8 mouse cellular contexts compared by ENCODE assay signal in the genomic region with DNA sequence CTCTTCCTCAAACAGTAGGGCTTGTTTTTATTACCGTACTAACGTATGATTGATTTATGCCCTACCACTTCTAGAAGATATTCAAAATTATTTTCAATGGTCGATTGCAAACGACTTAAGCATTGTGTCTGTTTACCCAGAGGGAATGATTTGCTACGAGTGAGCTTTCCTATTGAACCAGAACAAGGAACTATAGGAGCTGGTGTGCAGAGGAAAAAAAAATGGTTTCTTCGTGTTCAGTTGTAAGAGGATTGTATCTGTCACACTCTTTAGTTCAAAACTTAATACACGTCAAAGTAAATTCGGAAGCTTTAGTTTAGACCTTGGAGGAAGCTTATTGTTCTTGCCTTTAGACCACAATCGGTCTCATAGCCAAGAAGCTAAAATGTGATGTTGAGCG. TPM values are rescaled to one million over a fixed set of nuclear protein-coding genes. Genes with fewer than 3 reads are reported as not detected.
DNase-seq lines count a peak whose midpoint lies in the region; ATAC-seq and TF ChIP-seq lines count a peak whose summit lies in the region.

No protein-coding gene starts in this region.

- H3K27me3 ChIP-seq in heart, embryonic 14.5 days (ENCODE audit: control insufficient read depth, insufficient read depth, low read length): no peaks in the 10 kb centered on the region
- H3K27me3 ChIP-seq in hindbrain, embryonic 11.5 days (ENCODE audit: control insufficient read depth, insufficient read depth, low read length): no peaks in the 10 kb centered on the region
- no peaks in the 10 kb centered on the region for H3K27me3 ChIP-seq in midbrain, embryonic 10.5 days (ENCODE audit: low read depth, poor library complexity, severe bottlenecking)

- H3K27ac ChIP-seq in heart, embryonic 14.5 days (replicated peaks in 1 of 2; ENCODE audit: control insufficient read depth in 1 of 2, insufficient read depth in 1 of 2, low read depth in 2 of 2, low read length in 2 of 2): peak overlapping the region; percentile 40 to 61
- peak overlapping the region; percentile 84 for H3K27ac ChIP-seq in bone marrow macrophage, adult 2 months (ENCODE audit: insufficient read depth, low read depth, low read length)
- H3K27ac ChIP-seq in hindbrain, embryonic 11.5 days (ENCODE audit: low read depth, low read length): peak overlapping the region; percentile 93
- peak overlapping the region; percentile 98 for H3K27ac ChIP-seq in midbrain, embryonic 10.5 days (replicated peaks)

- H3K9me3 ChIP-seq in heart, embryonic 14.5 days (ENCODE audit: control insufficient read depth, low read length): no peaks in the 10 kb centered on the region
- H3K9me3 ChIP-seq in hindbrain, embryonic 11.5 days (ENCODE audit: control insufficient read depth, low read length): no peaks in the 10 kb centered on the region
- no peaks in the 10 kb centered on the region for H3K9me3 ChIP-seq in midbrain, embryonic 10.5 days (replicated peaks)

- WGBS in heart, embryonic 14.5 days: 25% methylated on average over 10 of the region's 10 CpGs
- WGBS in hindbrain, embryonic 11.5 days: 31% methylated on average over 10 of the region's 10 CpGs
- 34% methylated on average over 10 of the region's 10 CpGs for WGBS in midbrain, embryonic 10.5 days

- no peak for DNase-seq in heart, adult 8-10 months (ENCODE audit: low spot score)
- peak; percentile 37 for DNase-seq in hindbrain, embryonic 11.5 days (ENCODE audit: low spot score)
- DNase-seq in midbrain, embryonic 10.5 days (ENCODE audit: low spot score): no peak
- no peak for DNase-seq in frontal cortex, postnatal 14 days (ENCODE audit: low spot score in 2 of 2)
- DNase-seq in adrenal gland, postnatal 4 days (ENCODE audit: low spot score in 2 of 2): no peak
- DNase-seq in MN1 (ENCODE audit: low spot score): no peak

- H3K4me3 ChIP-seq in heart, embryonic 14.5 days (ENCODE audit: control insufficient read depth in 1 of 2, insufficient read depth in 1 of 2, low read depth in 1 of 2, low read length in 2 of 2): peak overlapping the region; percentile 64 to 84
- H3K4me3 ChIP-seq in bone marrow macrophage, adult 2 months (ENCODE audit: insufficient read depth, low read length): peak overlapping the region; percentile 97
- peak overlapping the region; percentile 77 for H3K4me3 ChIP-seq in hindbrain, embryonic 11.5 days (ENCODE audit: low read depth, low read length)
- peak overlapping the region; percentile 85 for H3K4me3 ChIP-seq in midbrain, embryonic 10.5 days

- H3K9ac ChIP-seq in heart, embryonic 14.5 days (ENCODE audit: low read length): peak overlapping the region; percentile 95
- H3K9ac ChIP-seq in hindbrain, embryonic 11.5 days (ENCODE audit: low read depth, low read length): peak overlapping the region; percentile 56

- H3K4me1 ChIP-seq in heart, embryonic 14.5 days (ENCODE audit: control insufficient read depth in 2 of 2, insufficient read depth in 2 of 2, low read length in 2 of 2): peaks cover 3 to 5% of the 10 kb centered on the region in 2 experiments; a peak in 3 of 4 replicates
- peaks cover 13% of the 10 kb centered on the region for H3K4me1 ChIP-seq in bone marrow macrophage, adult 2 months (ENCODE audit: control insufficient read depth, insufficient read depth, low read length)
- no peaks in the 10 kb centered on the region for H3K4me1 ChIP-seq in hindbrain, embryonic 11.5 days (replicated peaks; ENCODE audit: control insufficient read depth, insufficient read depth, low read length)
- peaks cover 28% of the 10 kb centered on the region for H3K4me1 ChIP-seq in midbrain, embryonic 10.5 days

- ATAC-seq in heart, embryonic 14.5 days (ENCODE audit: insufficient number of reproducible peaks, insufficient read depth, low FRiP score, low read depth): no peak
- ATAC-seq in hindbrain, embryonic 11.5 days (ENCODE audit: low FRiP score): peak; percentile 21; the same call in 1 of the 2 replicates

- H3K4me2 ChIP-seq in heart, embryonic 14.5 days (ENCODE audit: low read length): peak overlapping the region; percentile 70
- peak overlapping the region; percentile 46 for H3K4me2 ChIP-seq in hindbrain, embryonic 11.5 days (replicated peaks; ENCODE audit: low read depth, low read length)

- no peak for TF ChIP-seq CTCF in bone marrow macrophage, adult 2 months (IDR thresholded peaks at IDR 0.05; ENCODE audit: low read depth, low read length)

- H3K36me3 ChIP-seq in heart, embryonic 14.5 days (ENCODE audit: control insufficient read depth, insufficient read depth, low read length): no peaks in the 10 kb centered on the region
- H3K36me3 ChIP-seq in hindbrain, embryonic 11.5 days (ENCODE audit: control insufficient read depth, insufficient read depth, low read length): no peaks in the 10 kb centered on the region
- peaks cover 8% of the 10 kb centered on the region; the same call in 1 of the 2 replicates for H3K36me3 ChIP-seq in midbrain, embryonic 10.5 days

- TF ChIP-seq POLR2A in bone marrow macrophage, adult 2 months (IDR thresholded peaks at IDR 0.05; ENCODE audit: borderline replicate concordance, low read depth, low read length): no peak

RNA-seq across cellular contexts. Expression of a gene that starts 28.4 kb away (rescaled TPM):
- 21.8 and 27.1 TPM in 2 replicates for polyA plus RNA-seq in heart, embryonic 14.5 days (2014; fragmentation: Nextera tagmentation; extraction: Ambion mirVana)
- total RNA-seq in heart, adult 8-10 months (2022): 10 to 100 TPM; 53.7 to 69.1 (median 61.2) TPM
- 67.6 and 71.2 TPM in 2 replicates for polyA plus RNA-seq in bone marrow macrophage, adult 2 months (2012; ENCODE audit: insufficient read depth, insufficient read length, missing spikeins)
- polyA plus RNA-seq in hindbrain, embryonic 11.5 days (2014; fragmentation: Nextera tagmentation; extraction: Ambion mirVana): 19.3 and 34.5 TPM in 2 replicates
- polyA plus RNA-seq in midbrain, embryonic 10.5 days (2016; fragmentation: Nextera tagmentation; extraction: Ambion mirVana): 36.9 and 37.1 TPM in 2 replicates
- 100 to 1,000 TPM; 141 to 151 TPM for total RNA-seq in adrenal gland, postnatal 4 days (2021)

RNA-seq across cellular contexts. Expression of a gene that starts 58.5 kb away (rescaled TPM):
- polyA plus RNA-seq in heart, embryonic 14.5 days (2014; fragmentation: Nextera tagmentation; extraction: Ambion mirVana): 0.05 TPM in 1 of 2 replicates, not detected in the other
- total RNA-seq in heart, adult 8-10 months (2022): under 1 TPM; 0.14 to 1.00 (median 0.23) TPM
- not detected in 2 replicates for polyA plus RNA-seq in bone marrow macrophage, adult 2 months (2012; ENCODE audit: insufficient read depth, insufficient read length, missing spikeins)
- 0.14 TPM in 1 of 2 replicates, not detected in the other for polyA plus RNA-seq in hindbrain, embryonic 11.5 days (2014; fragmentation: Nextera tagmentation; extraction: Ambion mirVana)
- 0.25 and 0.26 TPM in 2 replicates for polyA plus RNA-seq in midbrain, embryonic 10.5 days (2016; fragmentation: Nextera tagmentation; extraction: Ambion mirVana)
- total RNA-seq in adrenal gland, postnatal 4 days (2021): under 1 TPM; 0.25 to 0.87 TPM
